Mouse (Mus musculus): Measurements from ENCODE around the gene Gpr156.
A peak's percentile ranks its signal among the peaks of the same experiment; 100 is the strongest.

GRCm38 (mm10) chr16:37994647-37995046, 78.4 kb downstream of the Gpr156 start:
- TF ChIP-seq CTCF (IDR thresholded peaks at IDR 0.05; ENCODE audit: low read depth) = peak; percentile 86
- no peak for TF ChIP-seq EP300 (optimal IDR thresholded peaks at IDR 0.05)
